Mouse (Mus musculus): ENCODE results near the gene Ube2z. TPM values are rescaled to one million over a fixed set of nuclear protein-coding genes. Genes with fewer than 3 reads are reported as not detected.

Ube2z gene
- polyA plus RNA-seq (2014; fragmentation: Illumina TruSeq; extraction: RNeasy Lipid Tissue Mini Kit (QIAGEN cat#74804); ENCODE audit: low read depth, low replicate concordance): 33.0 TPM

GRCm38 (mm10) chr11:96065215-96065911 is at the start of gene Ube2z:
TSS of gene Ube2z (minus strand) at chr11:96065388.

GRCm38 (mm10) chr11:96111751-96112150 is 46.6 kb upstream of the Ube2z start, which contains the start of gene Calcoco2:
TSS of gene Calcoco2 (minus strand) at chr11:96111964.

GRCm38 (mm10) chr11:96075509-96076220 is 10.5 kb upstream of the Ube2z start, which contains the start of gene Atp5g1:
TSS of gene Atp5g1 (minus strand) at chr11:96075670.

GRCm38 (mm10) chr11:96034596-96035052 is 30.6 kb downstream of the Ube2z start, which contains the start of gene Snf8:
TSS of gene Snf8 (plus strand) at chr11:96034885.

GRCm38 (mm10) chr11:96005403-96006271 is 59.6 kb downstream of the Ube2z start, which contains the start of gene Igf2bp1:
TSS of gene Igf2bp1 (minus strand) at chr11:96005940.

Other genes with a start within 250 kb of the Ube2z start
- gene Phospho1, start 240.9 kb downstream of the Ube2z start, polyA plus RNA-seq (2014; fragmentation: Illumina TruSeq; extraction: RNeasy Lipid Tissue Mini Kit (QIAGEN cat#74804); ENCODE audit: low read depth, low replicate concordance): 133 TPM
- 35.7 TPM for gene Gngt2, start 228.2 kb downstream of the Ube2z start, polyA plus RNA-seq (2014; fragmentation: Illumina TruSeq; extraction: RNeasy Lipid Tissue Mini Kit (QIAGEN cat#74804); ENCODE audit: low read depth, low replicate concordance)
- 12.4 TPM for gene Abi3, start 222.9 kb downstream of the Ube2z start, polyA plus RNA-seq (2014; fragmentation: Illumina TruSeq; extraction: RNeasy Lipid Tissue Mini Kit (QIAGEN cat#74804); ENCODE audit: low read depth, low replicate concordance)
- gene B4galnt2, start 150.5 kb downstream of the Ube2z start, polyA plus RNA-seq (2014; fragmentation: Illumina TruSeq; extraction: RNeasy Lipid Tissue Mini Kit (QIAGEN cat#74804); ENCODE audit: low read depth, low replicate concordance): not detected
- 0.05 TPM for gene Igf2bp1, start 59.4 kb downstream of the Ube2z start, polyA plus RNA-seq (2014; fragmentation: Illumina TruSeq; extraction: RNeasy Lipid Tissue Mini Kit (QIAGEN cat#74804); ENCODE audit: low read depth, low replicate concordance)
- not detected for gene Gip, start 40.8 kb downstream of the Ube2z start, polyA plus RNA-seq (2014; fragmentation: Illumina TruSeq; extraction: RNeasy Lipid Tissue Mini Kit (QIAGEN cat#74804); ENCODE audit: low read depth, low replicate concordance)
- 46.1 TPM for gene Snf8, start 30.5 kb downstream of the Ube2z start, polyA plus RNA-seq (2014; fragmentation: Illumina TruSeq; extraction: RNeasy Lipid Tissue Mini Kit (QIAGEN cat#74804); ENCODE audit: low read depth, low replicate concordance)
- gene Atp5g1, start 10.3 kb upstream of the Ube2z start, polyA plus RNA-seq (2014; fragmentation: Illumina TruSeq; extraction: RNeasy Lipid Tissue Mini Kit (QIAGEN cat#74804); ENCODE audit: low read depth, low replicate concordance): 3,747 TPM
- not detected for gene Calcoco2, start 46.6 kb upstream of the Ube2z start, polyA plus RNA-seq (2014; fragmentation: Illumina TruSeq; extraction: RNeasy Lipid Tissue Mini Kit (QIAGEN cat#74804); ENCODE audit: low read depth, low replicate concordance)
- gene Ttll6, start 68.4 kb upstream of the Ube2z start, polyA plus RNA-seq (2014; fragmentation: Illumina TruSeq; extraction: RNeasy Lipid Tissue Mini Kit (QIAGEN cat#74804); ENCODE audit: low read depth, low replicate concordance): not detected
- not detected for gene Hoxb13, start 128.9 kb upstream of the Ube2z start, polyA plus RNA-seq (2014; fragmentation: Illumina TruSeq; extraction: RNeasy Lipid Tissue Mini Kit (QIAGEN cat#74804); ENCODE audit: low read depth, low replicate concordance)
- gene Hoxb9, start 206.1 kb upstream of the Ube2z start, polyA plus RNA-seq (2014; fragmentation: Illumina TruSeq; extraction: RNeasy Lipid Tissue Mini Kit (QIAGEN cat#74804); ENCODE audit: low read depth, low replicate concordance): not detected
- not detected for gene Hoxb8, start 216.5 kb upstream of the Ube2z start, polyA plus RNA-seq (2014; fragmentation: Illumina TruSeq; extraction: RNeasy Lipid Tissue Mini Kit (QIAGEN cat#74804); ENCODE audit: low read depth, low replicate concordance)
- not detected for gene Hoxb7, start 221.2 kb upstream of the Ube2z start, polyA plus RNA-seq (2014; fragmentation: Illumina TruSeq; extraction: RNeasy Lipid Tissue Mini Kit (QIAGEN cat#74804); ENCODE audit: low read depth, low replicate concordance)
- not detected for gene Hoxb6, start 227.1 kb upstream of the Ube2z start, polyA plus RNA-seq (2014; fragmentation: Illumina TruSeq; extraction: RNeasy Lipid Tissue Mini Kit (QIAGEN cat#74804); ENCODE audit: low read depth, low replicate concordance)
- not detected for gene Hoxb5, start 237.9 kb upstream of the Ube2z start, polyA plus RNA-seq (2014; fragmentation: Illumina TruSeq; extraction: RNeasy Lipid Tissue Mini Kit (QIAGEN cat#74804); ENCODE audit: low read depth, low replicate concordance)